Mouse (Mus musculus) heart, adult 2 months (tissue): ENCODE data around the gene Ylpm1. TPM values are rescaled to one million over a fixed set of nuclear protein-coding genes. Genes with fewer than 3 reads are reported as not detected.

Source experiments
- DNase-seq, 2 experiments: peaks; one replicate each; pipeline ENCODE4 v3.0.0; 2021
- H3K27ac ChIP-seq: fragments of 200-600 bp; 2 replicates; pipeline ENCODE4 v1.8.1; 2022
- H3K27me3 ChIP-seq: fragments of 200-500 bp; 2 replicates; pipeline ENCODE4 v1.6.1; 2012; ENCODE audit warnings: mild to moderate bottlenecking, low read length, inconsistent platforms, mixed read lengths; ENCODE audit not compliant: control insufficient read depth, insufficient read depth
- H3K36me3 ChIP-seq: fragments of 200-500 bp; 2 replicates; pipeline ENCODE4 v1.6.1; 2012; ENCODE audit warnings: low read length, inconsistent platforms; ENCODE audit not compliant: control insufficient read depth, insufficient read depth
- H3K4me1 ChIP-seq: fragments of 200-500 bp; 2 replicates; pipeline ENCODE4 v1.6.1; 2011; ENCODE audit warnings: low read length; ENCODE audit not compliant: control insufficient read depth, insufficient read depth
- H3K4me3 ChIP-seq: fragments of 200-600 bp; 2 replicates; pipeline ENCODE4 v1.8.1; 2022
- H3K79me2 ChIP-seq: fragments of 200-500 bp; replicated peaks from 2 replicates; pipeline ENCODE4 v1.6.1; 2012; ENCODE audit warnings: mild to moderate bottlenecking, inconsistent platforms, low read length, moderate library complexity, mixed read lengths; ENCODE audit not compliant: control insufficient read depth, insufficient read depth
- H3K9ac ChIP-seq: fragments of 200-500 bp; 2 replicates; pipeline ENCODE4 v1.6.1; 2012; ENCODE audit warnings: low read depth, mild to moderate bottlenecking, control low read depth, inconsistent platforms, low read length, mixed read lengths
- CTCF ChIP-seq: fragments of 200-600 bp; IDR thresholded peaks from 2 replicates; pipeline ENCODE4 v1.8.1; 2022; ENCODE audit warnings: antibody characterized with exemption, mild to moderate bottlenecking, moderate library complexity
- EP300 ChIP-seq: fragments of 200-500 bp; IDR thresholded peaks from 2 replicates; pipeline ENCODE4 v1.6.1; 2011; ENCODE audit warnings: low read depth, low read length, control low read depth; ENCODE audit not compliant: insufficient read depth
- POLR2A ChIP-seq: fragments of 200-500 bp; IDR thresholded peaks from 2 replicates; pipeline ENCODE4 v1.6.1; 2011; ENCODE audit warnings: mild to moderate bottlenecking, low read depth, low read length, control low read depth; ENCODE audit not compliant: insufficient read depth
- WGBS: fragments of 180-500 bp; shearing (Covaris S2); methylation state at CpG from one replicate; pipeline ENCODE4 v1.1.7; 2018; 5-methylcytosine and 5-hydroxymethylcytosine counted together
- intact Hi-C: fragments of 180-260 bp; cut with DNase I; formaldehyde crosslinking; loops from one replicate; pipeline ENCODE4 v1.15.1; 2025
- polyA plus RNA-seq: library from polyadenylated mRNA; depleted of rRNA; stranded (reverse); fragments of >200 nt; gene quantifications from 2 replicates; pipeline ENCODE4 v1.2.3, GENCODE M21; 2012
- total RNA-seq, 2 experiments: library from RNA; stranded (reverse); gene quantifications; 2 replicates each; pipeline ENCODE4 v1.2.3; 2021

The Ylpm1 gene
- total and polyA plus RNA-seq, 3 experiments, result 9.3 to 26.8 (median 26.7) TPM

DNA sequence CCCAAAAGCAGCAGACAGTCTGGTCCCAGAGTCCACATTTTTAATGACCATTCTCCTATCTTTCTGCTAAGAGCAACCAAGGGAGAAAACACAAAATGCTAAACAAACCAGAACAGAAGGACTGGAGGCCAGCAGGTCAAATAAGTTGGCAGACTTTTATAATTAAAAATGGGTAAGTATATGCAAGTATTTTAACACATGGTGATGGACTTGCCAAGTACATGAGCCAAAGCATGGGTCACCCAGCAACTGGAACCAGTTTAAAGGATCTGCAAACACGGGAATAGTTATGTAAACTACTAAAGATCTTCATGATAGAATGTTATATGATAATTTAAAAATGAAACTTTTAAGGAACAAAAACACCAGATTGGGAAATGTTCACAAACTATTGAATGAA, 43.8 kb upstream of the Ylpm1 start:
- H3K79me2 ChIP-seq, result peaks cover 2% of the 10 kb centered on the region; the same call in 1 of the 2 replicates
- no peaks in the 10 kb centered on the region for H3K27me3 ChIP-seq
- intact Hi-C loops, result no loop called here
- 38% methylated on average over 1 of the region's 1 CpGs for WGBS
- no peak overlapping the region for H3K4me3 ChIP-seq
- H3K27ac ChIP-seq, result no peak overlapping the region
- H3K4me1 ChIP-seq, result peaks cover 7% of the 10 kb centered on the region; the same call in 1 of the 2 replicates
- peaks cover 19% of the 10 kb centered on the region for H3K36me3 ChIP-seq
- H3K9ac ChIP-seq, result no peak overlapping the region
- TF ChIP-seq CTCF (no peak), POLR2A (no peak), EP300 (no peak)
- no peak for DNase-seq

DNA sequence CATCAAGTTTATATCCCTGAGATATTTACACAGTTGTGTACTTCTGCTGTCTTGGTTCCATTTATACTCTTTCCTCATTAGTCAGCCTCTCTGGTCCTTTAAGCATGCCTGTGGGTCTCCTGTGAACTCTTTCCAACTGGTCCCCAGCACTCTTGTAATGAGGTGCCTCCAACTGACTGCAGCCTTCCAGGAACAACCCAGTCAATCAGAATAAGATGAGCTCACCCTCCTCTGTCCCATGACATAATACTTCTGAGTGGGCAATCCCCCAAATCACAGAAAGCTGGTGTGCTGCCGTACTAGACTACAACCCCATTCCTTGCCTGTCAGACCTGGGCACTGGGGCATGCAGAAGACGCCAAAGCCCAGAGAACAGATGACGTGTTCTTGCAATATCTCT, 39.8 kb upstream of the Ylpm1 start:
- Histone ChIP-seq H3K27ac (no peak overlapping the region), H3K27me3 (no peaks in the 10 kb centered on the region), H3K4me1 (peaks cover 3% of the 10 kb centered on the region; the same call in 1 of the 2 replicates), H3K79me2 (peaks cover 4% of the 10 kb centered on the region), H3K4me3 (no peak overlapping the region), H3K36me3 (peaks cover 8% of the 10 kb centered on the region; the same call in 1 of the 2 replicates), H3K9ac (no peak overlapping the region)
- WGBS, result 69% methylated on average over 3 of the region's 3 CpGs
- DNase-seq, result no peak
- intact Hi-C loops, result no loop called here
- TF ChIP-seq POLR2A, result no peak
- no peak for TF ChIP-seq EP300
- TF ChIP-seq CTCF, result no peak

DNA sequence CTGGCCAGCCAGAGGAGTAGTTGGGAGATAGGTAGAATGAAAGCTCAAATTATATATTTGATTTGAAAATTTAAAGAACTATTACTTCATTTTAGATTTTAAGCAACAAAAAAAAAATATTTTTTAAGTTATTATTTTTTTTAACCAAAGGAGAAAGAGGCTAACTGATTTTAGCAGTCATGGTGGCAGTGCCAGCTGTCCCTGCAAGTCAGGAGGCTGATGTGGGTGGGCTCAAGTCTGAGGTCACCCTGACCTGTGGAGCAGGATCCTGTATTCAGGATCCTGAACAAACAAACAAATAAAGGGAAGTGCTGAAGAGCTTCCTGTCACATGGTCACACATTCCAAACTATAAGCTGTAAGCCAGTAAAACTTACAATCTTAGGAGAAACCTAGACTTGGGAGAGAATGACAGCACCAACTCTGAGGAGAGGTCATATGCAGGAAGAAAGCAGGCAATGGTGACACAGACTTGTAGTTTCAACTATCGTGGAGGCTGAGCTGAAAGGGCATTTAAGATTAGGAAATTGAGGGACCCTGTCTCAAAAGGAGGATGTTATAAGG, 37.2 kb upstream of the Ylpm1 start:
- peaks cover 4% of the 10 kb centered on the region for H3K79me2 ChIP-seq
- H3K36me3 ChIP-seq, result peaks cover 2% of the 10 kb centered on the region
- no peak overlapping the region for H3K4me3 ChIP-seq
- DNase-seq, result no peak
- intact Hi-C loops, result no loop called here
- H3K9ac ChIP-seq, result no peak overlapping the region
- H3K27me3 ChIP-seq, result no peaks in the 10 kb centered on the region
- H3K4me1 ChIP-seq, result peaks cover 2% of the 10 kb centered on the region; the same call in 1 of the 2 replicates
- no peak overlapping the region for H3K27ac ChIP-seq
- 45% methylated on average over 1 of the region's 1 CpGs for WGBS
- TF ChIP-seq POLR2A (no peak), EP300 (no peak), CTCF (no peak)

DNA sequence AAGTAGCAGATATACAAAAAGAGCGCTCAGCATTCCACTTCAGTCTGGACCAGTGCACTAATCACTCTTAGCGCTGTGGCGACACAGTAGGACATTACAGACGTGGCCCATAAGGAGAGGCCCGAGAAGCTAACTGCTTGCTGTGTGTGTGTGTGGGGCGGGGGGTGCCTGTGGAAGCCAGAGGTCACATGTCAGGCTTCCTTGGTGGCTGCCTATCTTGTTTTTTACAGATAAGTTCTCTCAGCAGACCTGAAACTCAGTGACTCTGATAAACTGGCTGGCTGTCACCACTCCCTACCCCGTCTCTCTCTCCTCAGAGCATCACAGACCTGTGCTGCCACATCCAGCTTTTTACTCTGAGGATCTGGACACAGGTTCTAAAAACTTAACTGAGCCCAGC, 33.5 kb upstream of the Ylpm1 start:
- H3K36me3 ChIP-seq, result peaks cover 2% of the 10 kb centered on the region
- no peak for TF ChIP-seq EP300
- no peak for TF ChIP-seq CTCF
- TF ChIP-seq POLR2A, result no peak
- H3K4me3 ChIP-seq, result no peak overlapping the region
- H3K27ac ChIP-seq, result peak overlapping the region; percentile 66
- intact Hi-C loops, result loop anchor here (10.0 kb wide), 1 partner anchor 178 kb away; no protein-coding TSS in a partner anchor
- no peak overlapping the region for H3K9ac ChIP-seq
- no peaks in the 10 kb centered on the region for H3K27me3 ChIP-seq
- no peak for DNase-seq
- WGBS, result 52% methylated on average over 7 of the region's 7 CpGs
- peaks cover 2% of the 10 kb centered on the region; the same call in 1 of the 2 replicates for H3K4me1 ChIP-seq
- peaks cover 3% of the 10 kb centered on the region for H3K79me2 ChIP-seq

DNA sequence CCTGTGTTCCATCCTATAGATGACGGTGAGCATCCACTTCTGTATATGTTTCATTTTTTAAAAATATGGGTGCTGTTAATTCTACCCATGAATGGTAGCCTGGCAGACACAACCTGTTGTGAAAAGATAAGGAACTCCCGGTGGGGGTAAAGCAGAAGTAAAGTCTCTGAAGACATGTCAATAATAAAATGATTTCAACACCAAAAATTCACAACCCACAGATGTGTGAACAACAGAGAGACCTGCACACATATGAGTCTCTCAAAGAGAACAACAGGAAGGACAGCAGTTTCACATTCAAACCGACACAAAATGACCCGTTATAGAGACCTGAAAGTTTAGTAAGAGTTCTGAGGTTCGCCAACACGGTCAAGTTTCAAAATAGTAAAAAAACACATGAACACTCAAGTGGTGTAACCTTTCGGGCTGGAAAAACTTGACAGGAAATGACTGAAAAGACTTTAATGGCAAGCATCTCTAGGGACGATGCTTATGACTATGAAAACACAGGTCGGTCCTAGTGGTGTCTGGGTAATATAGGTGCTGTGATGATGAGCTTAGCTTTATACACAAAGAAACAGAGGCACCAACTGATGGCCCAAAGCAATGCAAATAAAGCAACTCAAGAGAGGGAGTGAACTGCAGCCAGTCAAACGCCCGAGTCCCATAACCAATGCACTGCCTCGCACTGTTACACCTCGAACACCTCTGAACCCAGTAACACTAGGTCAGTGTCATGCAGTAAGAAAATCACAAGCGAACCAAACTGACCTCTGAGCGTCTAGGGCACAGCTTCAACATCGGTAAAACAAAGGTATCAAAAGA, 27.1 kb upstream of the Ylpm1 start:
- H3K4me3 ChIP-seq, result peak overlapping the region; percentile 92
- no peaks in the 10 kb centered on the region for H3K27me3 ChIP-seq
- no peak overlapping the region for H3K27ac ChIP-seq
- H3K79me2 ChIP-seq, result no peaks in the 10 kb centered on the region
- TF ChIP-seq EP300 (no peak), CTCF (no peak), POLR2A (no peak)
- peaks cover 4% of the 10 kb centered on the region; the same call in 1 of the 2 replicates for H3K36me3 ChIP-seq
- H3K9ac ChIP-seq, result no peak overlapping the region
- intact Hi-C loops, result loop anchor here (5.0 to 10.0 kb wide), 2 partner anchors 92 to 184 kb away; partner anchors contain the start of gene Ltbp2
- DNase-seq, result no peak
- WGBS, result 65% methylated on average over 16 of the region's 16 CpGs
- H3K4me1 ChIP-seq, result peaks cover 2% of the 10 kb centered on the region
